Mouse (Mus musculus) midbrain, embryonic 12.5 days (tissue): ENCODE data around the gene Plekha6. TPM values are rescaled to one million over a fixed set of nuclear protein-coding genes. Genes with fewer than 3 reads are reported as not detected.

Experiments used
- ATAC-seq: fragments of 200-750 bp; cut with Nextera tagmentation; 2 replicates; pipeline ENCODE4 v1.8.0; 2017; ENCODE audit warnings: low read depth, moderate TSS enrichment, moderate library complexity; ENCODE audit not compliant: low FRiP score
- H3K27ac ChIP-seq: fragments of 300-500 bp; sonication (generic); replicated peaks from 2 replicates; pipeline ENCODE4 v1.5.1; 2016; ENCODE audit warnings: mild to moderate bottlenecking
- H3K27me3 ChIP-seq: fragments of 300-500 bp; sonication (generic); 2 replicates; pipeline ENCODE4 v1.6.1; 2016; ENCODE audit warnings: mild to moderate bottlenecking
- H3K36me3 ChIP-seq: fragments of 300-500 bp; sonication (generic); 2 replicates; pipeline ENCODE4 v1.6.1; 2016
- H3K4me1 ChIP-seq: fragments of 300-500 bp; sonication (generic); 2 replicates; pipeline ENCODE4 v1.6.1; 2016
- H3K4me2 ChIP-seq: fragments of 300-500 bp; sonication (generic); replicated peaks from 2 replicates; pipeline ENCODE4 v1.6.1; 2016; ENCODE audit warnings: mild to moderate bottlenecking, moderate library complexity
- H3K4me3 ChIP-seq: fragments of 300-500 bp; sonication (generic); 2 replicates; pipeline ENCODE4 v1.5.1; 2016; ENCODE audit warnings: mild to moderate bottlenecking
- H3K9ac ChIP-seq: fragments of 300-500 bp; sonication (generic); replicated peaks from 2 replicates; pipeline ENCODE4 v1.6.1; 2016; ENCODE audit warnings: mild to moderate bottlenecking, moderate library complexity
- H3K9me3 ChIP-seq: fragments of 300-500 bp; sonication (generic); 2 replicates; pipeline ENCODE4 v1.6.1; 2016; ENCODE audit warnings: mild to moderate bottlenecking
- WGBS: fragments of 180-500 bp; shearing (Covaris S2); methylation state at CpG from one replicate; pipeline ENCODE4 v1.1.7; 2016; 5-methylcytosine and 5-hydroxymethylcytosine counted together
- polyA plus RNA-seq: library from polyadenylated mRNA; unstranded; fragments of >200 nt; fragmentation: Nextera tagmentation; extraction: Ambion mirVana; gene quantifications from 2 replicates; pipeline ENCODE4 v1.2.1, GENCODE M21; 2016

Gene Plekha6
- polyA plus RNA-seq, 1 experiment from 2014 or later, result 27.7 TPM

- Histone ChIP-seq H3K36me3 (no peaks in the 10 kb centered on the region), H3K9ac (no peak overlapping the region), H3K4me1 (peaks cover 10% of the 10 kb centered on the region; the same call in 1 of the 2 replicates), H3K27me3 (peaks cover 25% of the 10 kb centered on the region), H3K4me3 (no peak overlapping the region), H3K4me2 (no peak overlapping the region), H3K9me3 (no peaks in the 10 kb centered on the region), H3K27ac (no peak overlapping the region)
- 90% methylated on average over 9 of the region's 9 CpGs for WGBS
- no peak for ATAC-seq
These were observed 7.3 kb downstream of the Plekha6 start for GRCm38 (mm10) chr1:133171357-133171756.

GRCm38 (mm10) chr1:133175150-133175549 is 11.1 kb downstream of the Plekha6 start:
- ATAC-seq, result no peak
- H3K9ac ChIP-seq, result no peak overlapping the region
- H3K4me2 ChIP-seq, result no peak overlapping the region
- no peak overlapping the region for H3K4me3 ChIP-seq
- H3K36me3 ChIP-seq, result no peaks in the 10 kb centered on the region
- 83% methylated on average over 6 of the region's 6 CpGs for WGBS
- peaks cover 22% of the 10 kb centered on the region; the same call in 1 of the 2 replicates for H3K27me3 ChIP-seq
- H3K4me1 ChIP-seq, result no peaks in the 10 kb centered on the region
- no peak overlapping the region for H3K27ac ChIP-seq
- H3K9me3 ChIP-seq, result no peaks in the 10 kb centered on the region

- Histone ChIP-seq H3K27ac (no peak overlapping the region), H3K4me2 (no peak overlapping the region)
- 53% methylated on average over 8 of the region's 8 CpGs for WGBS
These were observed 13.6 kb downstream of the Plekha6 start for GRCm38 (mm10) chr1:133177480-133178172.

GRCm38 (mm10) chr1:133178732-133179440 is 14.9 kb downstream of the Plekha6 start:
- Histone ChIP-seq H3K27me3 (peaks cover 17% of the 10 kb centered on the region; the same call in 1 of the 2 replicates), H3K4me2 (no peak overlapping the region), H3K27ac (no peak overlapping the region), H3K36me3 (no peaks in the 10 kb centered on the region), H3K4me3 (no peak overlapping the region), H3K4me1 (peaks cover 17% of the 10 kb centered on the region), H3K9me3 (no peaks in the 10 kb centered on the region), H3K9ac (no peak overlapping the region)
- WGBS, result 80% methylated on average over 11 of the region's 11 CpGs
- no peak for ATAC-seq

More at GRCm38 (mm10) chr1:133177480-133178172, 13.6 kb downstream of the Plekha6 start:
- no peaks in the 10 kb centered on the region for H3K9me3 ChIP-seq
- peaks cover 17% of the 10 kb centered on the region; the same call in 1 of the 2 replicates for H3K27me3 ChIP-seq
- H3K4me3 ChIP-seq, result no peak overlapping the region
- no peak overlapping the region for H3K9ac ChIP-seq
- no peak for ATAC-seq
- peaks cover 7% of the 10 kb centered on the region; the same call in 1 of the 2 replicates for H3K4me1 ChIP-seq
- no peaks in the 10 kb centered on the region for H3K36me3 ChIP-seq

GRCm38 (mm10) chr1:133181072-133182015 is 17.3 kb downstream of the Plekha6 start:
- peak; percentile 84 for ATAC-seq
- H3K4me3 ChIP-seq, result peak overlapping the region; percentile 70
- H3K9me3 ChIP-seq, result no peaks in the 10 kb centered on the region
- H3K9ac ChIP-seq, result peak overlapping the region; percentile 87
- WGBS, result under 1% methylated on average over 31 of the region's 31 CpGs
- H3K4me2 ChIP-seq, result peak overlapping the region; percentile 75
- H3K36me3 ChIP-seq, result no peaks in the 10 kb centered on the region
- peaks cover 34% of the 10 kb centered on the region for H3K4me1 ChIP-seq
- peaks cover 17% of the 10 kb centered on the region; the same call in 1 of the 2 replicates for H3K27me3 ChIP-seq
- H3K27ac ChIP-seq, result peak overlapping the region; percentile 99

- Histone ChIP-seq H3K4me1 (peaks cover 42% of the 10 kb centered on the region), H3K4me2 (peak overlapping the region; percentile 75), H3K9me3 (no peaks in the 10 kb centered on the region), H3K4me3 (peak overlapping the region; percentile 70), H3K27ac (peak overlapping the region; percentile 99), H3K27me3 (peaks cover 17% of the 10 kb centered on the region; the same call in 1 of the 2 replicates), H3K36me3 (no peaks in the 10 kb centered on the region), H3K9ac (peak overlapping the region; percentile 87)
- WGBS, result 0% methylated on average over 25 of the region's 25 CpGs
- ATAC-seq, result peak; percentile 67
These were observed 18.2 kb downstream of the Plekha6 start for GRCm38 (mm10) chr1:133182016-133182705.

GRCm38 (mm10) chr1:133182706-133183095 is 18.7 kb downstream of the Plekha6 start:
- Histone ChIP-seq H3K4me2 (peak overlapping the region; percentile 75), H3K9me3 (no peaks in the 10 kb centered on the region), H3K36me3 (no peaks in the 10 kb centered on the region), H3K27ac (peak overlapping the region; percentile 99), H3K4me1 (peaks cover 47% of the 10 kb centered on the region), H3K27me3 (peaks cover 14% of the 10 kb centered on the region; the same call in 1 of the 2 replicates), H3K9ac (peak overlapping the region; percentile 87), H3K4me3 (peak overlapping the region; percentile 70)
- 1% methylated on average over 16 of the region's 16 CpGs for whole genome bisulfite sequencing
- peak; percentile 45 for ATAC-seq

- peaks cover 54% of the 10 kb centered on the region for H3K4me1 ChIP-seq
These were observed 19.3 kb downstream of the Plekha6 start for GRCm38 (mm10) chr1:133183141-133183925.

GRCm38 (mm10) chr1:133187948-133188680 is 24.1 kb downstream of the Plekha6 start:
- H3K4me1 ChIP-seq, result peaks cover 57% of the 10 kb centered on the region
- H3K27me3 ChIP-seq, result no peaks in the 10 kb centered on the region
- peak; percentile 94 for ATAC-seq
- no peak overlapping the region for H3K4me3 ChIP-seq
- H3K4me2 ChIP-seq, result peak overlapping the region; percentile 36
- 3% methylated on average over 4 of the region's 4 CpGs for WGBS
- peak overlapping the region; percentile 34 for H3K9ac ChIP-seq
- peaks cover 8% of the 10 kb centered on the region; the same call in 1 of the 2 replicates for H3K36me3 ChIP-seq
- H3K27ac ChIP-seq, result peak overlapping the region; percentile 96
- no peaks in the 10 kb centered on the region for H3K9me3 ChIP-seq

More at GRCm38 (mm10) chr1:133183141-133183925, 19.3 kb downstream of the Plekha6 start:
- peaks cover 9% of the 10 kb centered on the region; the same call in 1 of the 2 replicates for H3K27me3 ChIP-seq
- peak overlapping the region; percentile 75 for H3K4me2 ChIP-seq
- H3K36me3 ChIP-seq, result no peaks in the 10 kb centered on the region
- peak overlapping the region; percentile 99 for H3K27ac ChIP-seq
- 4% methylated on average over 16 of the region's 16 CpGs for WGBS
- H3K4me3 ChIP-seq, result peak overlapping the region; percentile 70
- peak overlapping the region; percentile 87 for H3K9ac ChIP-seq
- H3K9me3 ChIP-seq, result no peaks in the 10 kb centered on the region
- peak; percentile 17 for ATAC-seq

- Histone ChIP-seq H3K4me1 (peaks cover 56% of the 10 kb centered on the region), H3K4me2 (peak overlapping the region; percentile 36; the same call in 1 of the 2 replicates)
These were observed 24.7 kb downstream of the Plekha6 start for GRCm38 (mm10) chr1:133188719-133189118.

More at GRCm38 (mm10) chr1:133188719-133189118, 24.7 kb downstream of the Plekha6 start:
- Histone ChIP-seq H3K36me3 (peaks cover 8% of the 10 kb centered on the region; the same call in 1 of the 2 replicates), H3K27ac (peak overlapping the region; percentile 96), H3K4me3 (no peak overlapping the region), H3K9me3 (no peaks in the 10 kb centered on the region), H3K27me3 (no peaks in the 10 kb centered on the region), H3K9ac (no peak overlapping the region)
- no peak for ATAC-seq
- 69% methylated on average over 8 of the region's 8 CpGs for WGBS
